Mouse (Mus musculus): Measurements from ENCODE around the gene Ap1s1. TPM values are rescaled to one million over a fixed set of nuclear protein-coding genes. Genes with fewer than 3 reads are reported as not detected.

The Ap1s1 gene
- polyA plus RNA-seq, 1 experiment, result 168 TPM

- Histone ChIP-seq H3K27ac (ENCODE audit: insufficient read depth, low read length) (no peak overlapping the region), H3K27me3 (ENCODE audit: control insufficient read depth, insufficient read depth, low read length) (no peaks in the 10 kb centered on the region), H3K4me3 (replicated peaks; ENCODE audit: insufficient read depth, low read depth, low read length) (no peak overlapping the region), H3K4me1 (ENCODE audit: control insufficient read depth, insufficient read depth, low read length) (no peaks in the 10 kb centered on the region)
- no peak for TF ChIP-seq POLR2A (IDR thresholded peaks at IDR 0.05; ENCODE audit: borderline replicate concordance, insufficient read depth, low read length)
- no peak for TF ChIP-seq CTCF (IDR thresholded peaks at IDR 0.05; ENCODE audit: borderline replicate concordance, insufficient read depth, low read depth, low read length)
- no peak for DNase-seq
- 76% methylated on average over 15 of the region's 15 CpGs for WGBS
These were observed 33.5 kb downstream of the Ap1s1 start for GRCm38 (mm10) chr5:137012401-137012950.

- peak; percentile 40; the same call in 1 of the 2 replicates for TF ChIP-seq CTCF (IDR thresholded peaks at IDR 0.05; ENCODE audit: borderline replicate concordance, insufficient read depth, low read depth, low read length)
- TF ChIP-seq POLR2A (IDR thresholded peaks at IDR 0.05; ENCODE audit: borderline replicate concordance, insufficient read depth, low read length), result no peak
- 11% methylated on average over 3 of the region's 3 CpGs for WGBS
- peak; percentile 34 to 47 for DNase-seq
These were observed 35.9 kb downstream of the Ap1s1 start for GRCm38 (mm10) chr5:137009988-137010387.

GRCm38 (mm10) chr5:137007276-137007675 is 38.7 kb downstream of the Ap1s1 start:
- Histone ChIP-seq H3K4me3 (replicated peaks; ENCODE audit: insufficient read depth, low read depth, low read length) (no peak overlapping the region), H3K27me3 (ENCODE audit: control insufficient read depth, insufficient read depth, low read length) (no peaks in the 10 kb centered on the region), H3K4me1 (ENCODE audit: control insufficient read depth, insufficient read depth, low read length) (no peaks in the 10 kb centered on the region), H3K27ac (ENCODE audit: insufficient read depth, low read length) (no peak overlapping the region)
- WGBS, result 31% methylated on average over 8 of the region's 8 CpGs
- DNase-seq, result no peak
- TF ChIP-seq CTCF (IDR thresholded peaks at IDR 0.05; ENCODE audit: borderline replicate concordance, insufficient read depth, low read depth, low read length) (no peak), POLR2A (IDR thresholded peaks at IDR 0.05; ENCODE audit: borderline replicate concordance, insufficient read depth, low read length) (no peak)

More at GRCm38 (mm10) chr5:137009988-137010387, 35.9 kb downstream of the Ap1s1 start:
- Histone ChIP-seq H3K4me1 (ENCODE audit: control insufficient read depth, insufficient read depth, low read length) (no peaks in the 10 kb centered on the region), H3K27ac (ENCODE audit: insufficient read depth, low read length) (no peak overlapping the region), H3K27me3 (ENCODE audit: control insufficient read depth, insufficient read depth, low read length) (no peaks in the 10 kb centered on the region), H3K4me3 (replicated peaks; ENCODE audit: insufficient read depth, low read depth, low read length) (no peak overlapping the region)

- H3K27me3 ChIP-seq (ENCODE audit: control insufficient read depth, insufficient read depth, low read length), result no peaks in the 10 kb centered on the region
- no peak overlapping the region for H3K27ac ChIP-seq (ENCODE audit: insufficient read depth, low read length)
- 85% methylated on average over 2 of the region's 2 CpGs for WGBS
- no peak overlapping the region for H3K4me3 ChIP-seq (replicated peaks; ENCODE audit: insufficient read depth, low read depth, low read length)
- no peaks in the 10 kb centered on the region for H3K4me1 ChIP-seq (ENCODE audit: control insufficient read depth, insufficient read depth, low read length)
- TF ChIP-seq POLR2A (IDR thresholded peaks at IDR 0.05; ENCODE audit: borderline replicate concordance, insufficient read depth, low read length), result no peak
- no peak for TF ChIP-seq CTCF (IDR thresholded peaks at IDR 0.05; ENCODE audit: borderline replicate concordance, insufficient read depth, low read depth, low read length)
- no peak for DNase-seq
These were observed 45.3 kb downstream of the Ap1s1 start for GRCm38 (mm10) chr5:137000612-137001011.

GRCm38 (mm10) chr5:136999449-136999848 is 46.5 kb downstream of the Ap1s1 start:
- TF ChIP-seq CTCF (IDR thresholded peaks at IDR 0.05; ENCODE audit: borderline replicate concordance, insufficient read depth, low read depth, low read length) (no peak), POLR2A (IDR thresholded peaks at IDR 0.05; ENCODE audit: borderline replicate concordance, insufficient read depth, low read length) (no peak)
- Histone ChIP-seq H3K4me1 (ENCODE audit: control insufficient read depth, insufficient read depth, low read length) (no peaks in the 10 kb centered on the region), H3K27ac (ENCODE audit: insufficient read depth, low read length) (no peak overlapping the region), H3K27me3 (ENCODE audit: control insufficient read depth, insufficient read depth, low read length) (no peaks in the 10 kb centered on the region), H3K4me3 (replicated peaks; ENCODE audit: insufficient read depth, low read depth, low read length) (no peak overlapping the region)
- no peak for DNase-seq
- 76% methylated on average over 5 of the region's 5 CpGs for WGBS

GRCm38 (mm10) chr5:136989801-136990200 is 56.1 kb downstream of the Ap1s1 start:
- Histone ChIP-seq H3K4me1 (ENCODE audit: control insufficient read depth, insufficient read depth, low read length) (no peaks in the 10 kb centered on the region), H3K27ac (ENCODE audit: insufficient read depth, low read length) (no peak overlapping the region), H3K4me3 (replicated peaks; ENCODE audit: insufficient read depth, low read depth, low read length) (no peak overlapping the region), H3K27me3 (ENCODE audit: control insufficient read depth, insufficient read depth, low read length) (no peaks in the 10 kb centered on the region)
- no peak for DNase-seq
- 86% methylated on average over 6 of the region's 6 CpGs for WGBS
- TF ChIP-seq POLR2A (IDR thresholded peaks at IDR 0.05; ENCODE audit: borderline replicate concordance, insufficient read depth, low read length) (no peak), CTCF (IDR thresholded peaks at IDR 0.05; ENCODE audit: borderline replicate concordance, insufficient read depth, low read depth, low read length) (no peak)

GRCm38 (mm10) chr5:136988420-136988819 is 57.5 kb downstream of the Ap1s1 start:
- Histone ChIP-seq H3K27ac (ENCODE audit: insufficient read depth, low read length) (no peak overlapping the region), H3K27me3 (ENCODE audit: control insufficient read depth, insufficient read depth, low read length) (no peaks in the 10 kb centered on the region), H3K4me3 (replicated peaks; ENCODE audit: insufficient read depth, low read depth, low read length) (peak overlapping the region; percentile 77), H3K4me1 (ENCODE audit: control insufficient read depth, insufficient read depth, low read length) (no peaks in the 10 kb centered on the region)
- WGBS, result 23% methylated on average over 7 of the region's 7 CpGs
- DNase-seq, result no peak
- no peak for TF ChIP-seq CTCF (IDR thresholded peaks at IDR 0.05; ENCODE audit: borderline replicate concordance, insufficient read depth, low read depth, low read length)

- peak within 1 kb of the TSS; percentile 77 for H3K4me3 ChIP-seq (replicated peaks; ENCODE audit: insufficient read depth, low read depth, low read length)
- H3K27ac ChIP-seq (ENCODE audit: insufficient read depth, low read length), result peak within 1 kb of the TSS; percentile 27; the same call in 1 of the 2 replicates
- no peaks in the 10 kb centered on the region for H3K27me3 ChIP-seq (ENCODE audit: control insufficient read depth, insufficient read depth, low read length)
- no peaks in the 10 kb centered on the region for H3K4me1 ChIP-seq (ENCODE audit: control insufficient read depth, insufficient read depth, low read length)
- 2% methylated on average over 12 of the region's 12 CpGs for WGBS
- no peak for DNase-seq
- TF ChIP-seq CTCF (IDR thresholded peaks at IDR 0.05; ENCODE audit: borderline replicate concordance, insufficient read depth, low read depth, low read length), result no peak
- TF ChIP-seq POLR2A (IDR thresholded peaks at IDR 0.05; ENCODE audit: borderline replicate concordance, insufficient read depth, low read length), result no peak
These were observed 58.0 kb downstream of the Ap1s1 start, which contains the start of gene Znhit1 for GRCm38 (mm10) chr5:136987934-136988271. Znhit1 (minus strand) TSS chr5:136988021.
